Mouse (Mus musculus) heart, postnatal 36 days (tissue): ENCODE measurements around the gene Cabin1. TPM values are rescaled to one million over a fixed set of nuclear protein-coding genes. Genes with fewer than 3 reads are reported as not detected.
A peak's percentile ranks its signal among the peaks of the same experiment; 100 is the strongest.

Source experiments
- DNase-seq, 2 experiments: peaks; one replicate each; pipeline ENCODE4 v3.0.0; 2021 to 2022
- intact Hi-C: fragments of 180-260 bp; cut with DNase I; formaldehyde crosslinking; loops from one replicate; pipeline ENCODE4 v1.15.1; 2025
- total RNA-seq, 2 experiments: library from RNA; stranded (reverse); gene quantifications; 2 replicates each; pipeline ENCODE4 v1.2.3; 2021

Gene Cabin1
- total RNA-seq, 2 experiments from 2014 or later = 23.4 to 26.2 TPM

DNA sequence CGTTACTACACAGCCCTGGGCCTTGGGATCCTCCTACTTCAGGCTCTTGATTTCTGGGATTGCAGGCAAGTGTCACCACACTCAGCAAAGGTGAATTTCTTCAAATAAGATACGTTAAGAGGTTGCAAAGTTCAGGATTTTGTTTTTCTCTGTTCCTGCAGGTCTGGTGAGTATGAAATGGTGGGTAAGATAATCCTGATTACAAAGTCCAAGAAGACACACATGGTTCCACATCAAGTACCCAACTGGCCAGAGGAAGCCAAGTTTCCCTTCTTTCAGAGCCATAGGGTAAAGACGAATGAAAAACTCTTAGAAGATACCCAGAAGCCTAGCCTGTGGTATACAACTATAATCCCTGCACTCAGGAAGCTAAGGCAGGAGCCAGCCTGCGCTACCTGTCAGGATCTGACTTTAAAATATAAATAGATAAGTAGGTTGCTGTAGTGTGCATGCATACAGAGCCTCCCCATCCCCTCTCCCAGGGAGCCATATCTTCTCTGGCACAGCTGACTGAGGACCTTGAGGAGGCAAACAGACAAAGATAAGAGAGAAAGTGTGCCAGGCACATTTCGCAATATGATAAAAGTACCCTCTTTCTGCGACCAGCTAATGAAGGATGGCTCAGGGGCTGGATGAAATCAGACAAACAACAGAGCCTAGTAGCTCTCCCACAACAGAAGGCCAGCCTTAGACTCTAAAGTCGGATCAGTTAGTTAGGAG lies 58.3 kb downstream of the Cabin1 start:
- no peak for DNase-seq
- intact Hi-C loops = loop anchor here (2.0 kb wide), 1 partner anchor 71 kb away; no protein-coding TSS in a partner anchor

DNA sequence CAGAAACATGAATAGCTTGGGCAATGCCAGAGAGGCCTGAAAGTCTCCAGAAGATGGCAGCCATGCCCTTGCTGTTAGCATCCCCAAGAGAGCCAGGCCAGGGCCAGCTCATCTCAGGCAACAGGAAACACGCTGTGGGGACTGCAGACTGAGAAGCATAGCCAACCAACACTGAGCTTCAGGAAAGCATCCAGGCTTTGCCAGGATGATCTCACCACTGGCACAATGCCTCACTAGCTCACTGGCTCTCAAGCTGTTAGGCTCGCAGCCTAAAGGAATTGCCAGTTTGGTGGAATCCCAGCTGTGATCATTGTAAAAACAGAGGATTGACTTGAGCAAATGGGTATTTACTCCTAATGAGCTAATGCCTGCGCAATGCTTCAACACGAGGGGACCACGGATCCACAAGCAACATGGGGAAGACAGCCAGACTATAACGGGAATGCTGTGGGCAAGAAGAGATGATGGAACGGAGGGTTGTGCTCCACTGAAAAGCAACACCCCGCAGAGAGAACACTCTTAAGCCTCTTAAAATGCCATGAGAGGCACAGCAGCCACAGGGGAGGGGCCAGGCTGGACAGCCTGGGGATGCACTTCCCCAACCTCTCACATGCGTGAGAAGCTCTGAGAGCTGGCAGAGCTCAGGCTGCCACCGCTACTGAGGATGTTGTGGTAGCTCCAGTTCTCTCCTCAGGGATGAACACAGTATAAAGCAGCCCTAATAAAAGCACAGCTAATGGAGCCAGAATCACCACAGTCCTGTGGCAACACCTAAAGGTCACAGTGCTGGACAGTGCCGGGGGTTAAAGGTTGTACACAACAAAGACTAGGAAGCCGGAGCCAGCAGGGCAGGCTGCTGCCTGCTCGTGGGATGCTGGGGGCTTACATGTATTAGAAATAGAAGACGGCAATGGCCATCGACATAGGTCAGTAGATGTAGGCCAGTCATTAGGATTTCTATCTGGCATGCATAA lies 59.6 kb downstream of the Cabin1 start:
- DNase-seq = peak; percentile 83 to 84
- intact Hi-C loops = loop anchor here (1.0 to 2.0 kb wide), 2 partner anchors 70 to 118 kb away; no protein-coding TSS in a partner anchor

DNA sequence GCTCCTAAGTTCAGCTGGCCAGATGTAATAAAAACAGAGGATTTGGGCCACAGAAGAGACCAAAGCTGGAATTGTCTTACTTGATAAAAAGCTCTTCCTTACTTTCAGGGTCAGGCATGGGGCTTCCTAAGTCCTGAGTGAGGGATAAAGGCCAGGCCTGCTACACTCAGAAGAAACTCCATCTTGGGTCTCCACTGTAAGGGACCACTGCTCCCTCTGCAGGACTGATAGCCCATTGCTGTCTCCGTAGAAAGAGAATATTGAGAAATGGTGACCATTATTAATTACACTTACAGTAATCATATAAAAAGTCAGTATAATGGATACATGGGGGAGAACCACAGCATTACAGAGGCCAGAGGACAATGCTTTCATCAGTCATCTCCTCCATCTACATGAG lies 60.6 kb downstream of the Cabin1 start:
- peak; percentile 17 to 24 for DNase-seq
- intact Hi-C loops = no loop called here

DNA sequence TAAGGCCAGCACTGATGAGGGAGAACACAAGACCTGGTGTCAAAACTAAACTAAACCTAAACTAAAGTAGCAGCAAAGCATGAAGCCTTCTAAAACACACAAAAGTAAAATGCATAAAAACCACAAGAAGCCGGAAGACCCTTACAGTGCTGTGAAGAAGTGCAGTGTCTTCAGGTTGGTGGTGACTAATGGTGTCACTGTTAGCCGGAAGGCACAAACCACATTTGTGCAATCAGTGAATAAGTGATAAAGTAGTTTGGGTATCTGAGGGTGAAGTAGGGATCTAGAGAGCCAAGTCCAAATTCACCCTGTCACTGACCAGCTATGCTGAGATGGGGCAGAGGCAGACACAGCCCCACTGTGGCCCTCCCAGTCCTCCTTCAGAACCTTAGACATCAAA lies 61.6 kb downstream of the Cabin1 start:
- intact Hi-C loops = no loop called here
- DNase-seq = no peak

GRCm38 (mm10) chr10:75701280-75701679 lies 62.9 kb downstream of the Cabin1 start:
- intact Hi-C loops = no loop called here
- no peak for DNase-seq

- no peak for DNase-seq
- intact Hi-C loops = no loop called here
These were observed 66.4 kb downstream of the Cabin1 start for GRCm38 (mm10) chr10:75697693-75698092.

DNA sequence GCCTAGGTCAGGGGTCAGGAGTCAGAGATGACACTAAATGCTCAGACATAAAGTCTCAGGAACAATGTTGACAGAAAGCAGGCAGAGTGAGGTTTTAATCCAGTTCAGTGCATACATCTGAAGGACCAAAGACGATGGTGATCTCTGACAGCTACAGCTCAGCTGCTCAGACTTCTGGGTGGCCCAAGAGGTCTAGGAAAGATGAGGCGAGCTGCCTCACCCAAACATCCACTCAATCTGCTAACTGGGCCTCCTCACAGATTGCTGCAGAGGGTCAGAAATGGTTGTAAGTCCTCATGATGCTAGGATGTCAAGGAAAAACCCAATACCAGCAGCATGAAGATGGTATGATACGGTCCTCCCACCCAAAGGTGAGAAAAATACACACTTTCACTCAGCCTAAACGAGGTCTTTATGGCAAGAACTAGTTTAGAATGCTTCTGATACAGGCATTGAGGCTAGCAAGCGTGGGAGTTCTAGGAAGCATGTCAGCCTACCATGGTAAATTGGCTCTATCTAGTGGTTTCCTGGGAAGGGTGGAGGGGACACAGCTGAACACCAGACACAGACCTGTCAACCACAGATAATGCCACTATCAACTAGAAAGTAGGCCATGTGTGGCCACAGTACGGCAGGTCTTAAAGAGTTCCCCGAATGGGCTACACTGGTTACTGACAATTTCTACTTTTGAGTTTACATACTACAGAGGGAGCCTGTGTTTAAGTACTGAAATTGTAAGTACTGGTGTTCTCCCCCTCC lies 67.4 kb downstream of the Cabin1 start:
- DNase-seq = no peak
- intact Hi-C loops = no loop called here

DNA sequence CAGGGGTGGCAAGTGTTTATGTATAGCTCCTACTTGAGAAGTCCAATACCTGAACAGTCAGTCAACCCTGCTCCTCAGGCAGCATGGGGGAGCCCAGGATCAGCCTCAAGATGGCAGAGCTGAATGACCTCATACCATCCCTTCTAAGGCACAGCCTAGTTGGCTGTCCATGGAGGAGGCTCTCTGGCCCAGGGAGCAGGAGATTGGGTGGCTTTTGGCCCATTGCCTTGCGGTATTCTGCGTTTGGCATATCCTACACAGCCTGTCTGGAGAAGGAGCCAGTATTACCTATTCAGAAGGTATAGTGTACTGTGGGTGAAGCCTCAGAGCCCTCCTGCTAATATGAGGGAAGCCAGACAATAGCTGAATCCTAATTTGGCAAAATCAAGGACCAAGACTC lies 68.6 kb downstream of the Cabin1 start:
- no peak for DNase-seq
- intact Hi-C loops = no loop called here

DNA sequence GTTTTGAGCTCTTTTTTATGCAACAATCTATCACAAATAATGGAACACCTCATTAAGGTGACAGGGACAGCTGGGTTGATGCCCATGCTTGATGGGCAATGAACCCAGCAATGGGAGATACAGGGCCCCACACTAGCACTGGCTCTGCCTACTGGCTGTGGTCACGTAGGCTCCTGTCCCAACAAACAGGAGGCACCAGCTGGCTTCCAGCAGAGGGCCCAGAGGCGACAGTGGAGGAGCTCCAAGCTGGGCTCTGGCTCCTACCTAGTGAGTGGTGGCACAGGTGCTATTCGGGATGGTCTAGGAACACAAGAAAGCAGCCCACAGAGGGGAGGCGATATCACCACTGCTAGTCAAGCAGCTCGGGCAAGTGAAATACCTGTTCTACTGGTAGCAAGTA lies 69.1 kb downstream of the Cabin1 start:
- intact Hi-C loops = no loop called here
- no peak for DNase-seq

DNA sequence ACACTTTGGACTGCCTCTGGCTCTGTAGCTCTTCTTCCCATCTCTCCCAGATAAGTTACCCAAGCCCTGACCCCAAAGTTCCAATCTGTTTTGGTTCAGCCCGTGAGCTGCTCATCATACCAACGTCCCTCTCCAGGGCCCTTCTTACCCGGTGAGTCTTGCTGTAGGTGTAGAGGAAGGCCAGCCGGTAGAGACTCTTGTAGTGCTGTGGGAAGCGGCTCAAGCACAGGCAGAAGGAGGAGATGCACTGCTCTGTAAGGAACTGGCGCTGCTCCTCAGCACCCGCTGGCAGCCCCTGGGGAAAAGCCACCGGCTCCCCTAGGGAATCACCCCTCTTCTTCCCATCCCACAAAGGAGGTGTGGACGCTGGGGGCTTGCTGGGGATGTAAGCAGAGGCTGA lies 69.6 kb downstream of the Cabin1 start:
- DNase-seq = no peak
- intact Hi-C loops = no loop called here

- intact Hi-C loops = no loop called here
- DNase-seq = no peak
These were observed 70.5 kb downstream of the Cabin1 start for GRCm38 (mm10) chr10:75693451-75694233.

DNA sequence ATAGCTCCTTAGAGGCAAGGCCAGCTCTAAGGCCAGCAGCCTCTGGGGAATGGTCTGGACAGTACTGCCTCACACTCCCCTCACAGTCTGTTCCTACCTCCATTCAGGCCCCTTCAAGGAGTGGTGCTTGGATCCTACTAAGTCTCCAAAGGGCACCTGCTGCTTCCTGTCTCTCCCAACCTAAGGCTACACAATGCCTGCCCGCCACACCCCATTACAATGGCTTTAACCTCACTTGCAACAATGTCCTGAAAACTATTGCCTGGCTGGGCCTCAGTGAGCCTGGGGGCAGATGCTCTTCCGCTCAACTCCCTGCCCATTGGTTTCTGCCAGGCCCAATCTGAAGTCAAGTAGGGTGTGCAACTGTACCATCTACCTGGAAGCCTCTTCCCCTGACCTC lies 75.5 kb downstream of the Cabin1 start:
- DNase-seq = no peak
- intact Hi-C loops = no loop called here

DNA sequence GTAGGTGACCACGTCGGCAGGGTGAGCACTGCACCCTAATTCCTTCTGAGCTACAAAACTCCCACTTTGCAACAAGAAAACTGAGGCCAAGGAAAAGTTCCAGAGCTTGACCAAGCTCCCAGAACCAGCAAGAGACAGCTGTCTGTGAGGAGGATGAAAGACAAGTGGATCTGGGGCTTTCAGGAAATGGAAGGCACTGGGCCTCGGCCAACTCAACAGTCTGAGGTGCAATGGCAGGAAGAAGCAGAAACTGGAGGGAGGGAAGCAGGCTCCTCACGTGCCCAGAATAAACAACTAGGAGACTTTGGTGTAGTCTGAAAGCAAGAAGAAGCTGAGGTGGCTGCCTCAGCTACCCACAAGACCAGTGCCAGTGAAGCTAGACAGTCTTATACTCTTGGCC lies 77.4 kb downstream of the Cabin1 start:
- intact Hi-C loops = no loop called here
- no peak for DNase-seq

DNA sequence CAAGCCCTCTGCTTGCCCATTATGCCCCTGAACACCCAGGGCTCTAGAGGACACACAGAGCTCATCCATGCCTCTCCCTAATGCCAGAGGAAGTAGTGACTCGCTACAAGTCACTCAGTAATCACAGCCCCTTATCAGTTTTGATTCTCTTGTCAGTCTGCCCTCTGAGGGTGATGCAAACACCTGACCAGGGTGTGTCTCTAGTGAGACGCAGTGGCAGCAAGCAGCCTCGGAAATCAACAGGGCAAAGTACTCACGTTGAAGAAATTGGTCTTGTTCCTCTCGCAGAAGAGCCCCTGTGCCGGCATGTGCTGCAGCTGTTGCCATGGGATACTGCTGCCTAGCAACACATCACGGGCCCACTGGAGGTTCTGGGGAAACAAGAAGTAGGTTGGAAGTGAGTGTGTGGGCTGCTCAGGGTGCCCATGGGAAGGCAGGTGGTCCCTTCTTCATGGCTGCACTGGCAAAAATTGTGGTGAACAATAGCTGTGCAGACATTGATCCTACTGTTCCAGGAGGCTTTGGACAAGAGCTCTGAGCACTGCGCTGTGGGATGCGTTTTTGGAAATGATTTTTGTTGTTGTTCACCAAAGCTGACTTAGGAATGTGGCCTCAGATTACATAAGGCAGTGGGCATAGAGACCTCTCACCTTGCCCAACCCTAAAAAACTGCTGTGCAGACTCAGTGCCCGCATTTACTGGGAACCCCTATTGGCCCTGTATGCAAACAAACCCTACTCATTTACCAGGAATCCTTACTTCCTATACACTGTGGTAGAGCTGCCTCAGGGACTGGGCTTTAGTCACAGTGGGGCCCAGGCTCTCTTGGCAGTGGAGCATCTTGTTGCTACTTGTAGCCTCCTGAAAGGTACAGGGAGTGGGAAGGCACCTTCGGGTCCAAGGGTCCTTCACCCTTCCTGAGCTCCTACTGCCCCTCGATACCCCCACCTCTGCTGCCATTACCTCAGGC lies 79.8 kb downstream of the Cabin1 start:
- no peak for DNase-seq
- intact Hi-C loops = no loop called here

DNA sequence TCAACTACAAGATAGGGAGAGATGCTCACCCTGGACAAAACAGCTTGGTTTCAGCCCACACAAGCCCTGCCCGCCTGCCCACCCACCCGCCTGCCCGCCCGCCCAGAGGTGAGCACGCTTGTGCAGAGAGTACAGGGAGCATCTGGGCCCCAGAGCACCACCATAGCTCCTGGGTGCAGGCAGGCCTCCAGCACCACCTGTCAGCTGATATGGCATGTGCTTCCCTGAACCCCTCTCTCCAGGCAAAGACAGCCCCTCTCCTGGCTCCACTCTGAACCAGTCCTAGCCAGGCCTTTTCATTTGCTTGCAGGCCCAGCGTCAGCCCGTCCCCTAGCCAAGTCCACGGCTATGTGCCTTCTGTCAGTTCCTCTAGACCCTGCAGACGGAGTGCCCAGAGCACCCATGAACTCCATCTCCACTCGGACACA lies 83.6 kb downstream of the Cabin1 start:
- intact Hi-C loops = no loop called here
- no peak for DNase-seq

DNA sequence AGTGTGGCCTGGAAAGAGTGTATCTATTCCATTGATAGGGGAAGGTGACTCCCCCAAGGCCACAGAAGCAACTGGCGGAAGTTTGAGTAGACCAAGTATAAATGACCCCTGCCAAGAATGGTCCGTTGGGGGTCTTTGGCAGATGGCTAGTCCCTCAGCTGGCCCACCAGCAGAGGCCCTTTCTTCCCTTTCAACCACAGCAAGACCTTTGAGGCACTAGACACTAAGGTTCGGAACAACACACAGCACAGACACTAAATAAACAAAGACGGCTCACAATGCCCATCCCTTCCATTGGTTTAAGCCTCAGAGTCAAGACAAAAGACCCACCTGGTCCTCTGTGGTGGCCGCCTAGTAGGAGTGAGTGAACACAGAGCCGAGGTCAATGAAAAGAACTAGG lies 84.9 kb downstream of the Cabin1 start:
- DNase-seq = no peak
- intact Hi-C loops = no loop called here

DNA sequence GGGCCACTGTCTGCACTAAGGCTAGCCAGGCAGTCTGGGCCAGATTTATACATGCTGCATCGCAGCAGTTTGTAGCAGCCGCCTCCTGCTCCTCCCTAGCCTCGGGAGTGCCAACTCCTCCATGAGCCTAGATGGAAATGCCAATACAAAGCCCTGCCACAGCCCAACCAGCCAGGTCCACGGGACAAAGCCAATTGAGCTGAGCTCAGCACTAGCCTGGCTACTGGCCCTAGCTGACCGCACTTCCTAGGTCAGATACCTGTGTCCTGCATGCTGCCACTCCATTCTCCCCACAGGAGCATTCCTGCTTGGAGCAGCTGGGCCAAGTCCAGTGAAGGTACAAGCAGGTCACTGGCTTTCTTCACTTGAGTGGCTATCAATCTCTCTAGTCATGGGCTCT lies 86.2 kb downstream of the Cabin1 start:
- intact Hi-C loops = no loop called here
- peak in 1 of 2 experiments; percentile 32 for DNase-seq

GRCm38 (mm10) chr10:75677571-75677970 lies 86.6 kb downstream of the Cabin1 start:
- DNase-seq = no peak
- intact Hi-C loops = no loop called here
